Mouse (Mus musculus) stomach, postnatal 0 days (tissue): Measurements from ENCODE around the gene Eya3.

Source experiments
- CTCF ChIP-seq: IDR thresholded peaks from 2 replicates; pipeline ENCODE4 v1.5.1; 2016; ENCODE audit warnings: antibody characterized with exemption, low read depth, mild to moderate bottlenecking, moderate library complexity
- EP300 ChIP-seq: optimal IDR thresholded peaks from 2 replicates; pipeline ENCODE3; 2016; ENCODE audit warnings: antibody characterized with exemption

DNA sequence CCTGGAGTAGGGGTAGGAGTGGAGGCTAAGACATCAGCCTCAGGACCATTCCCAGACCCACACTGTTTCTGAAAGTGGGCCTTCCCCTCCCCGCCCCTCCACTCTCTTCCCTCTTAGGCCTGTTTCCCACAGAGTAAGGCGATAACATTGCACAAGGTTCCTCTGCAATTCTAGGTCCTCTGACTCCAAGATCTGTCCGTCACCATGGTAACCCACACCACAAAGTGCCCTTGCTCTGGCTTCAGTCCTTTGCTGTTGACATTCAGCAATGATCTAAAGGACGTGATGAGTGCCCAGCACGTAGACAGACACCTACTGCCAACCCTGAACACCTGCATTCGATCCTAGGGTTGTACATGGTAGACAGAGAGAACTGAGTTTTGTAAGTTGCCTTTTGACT is 114.2 kb downstream of the Eya3 start:
- TF ChIP-seq CTCF (no peak), EP300 (no peak)
